10 mouse cellular contexts compared by ENCODE assay signal in the genomic region with DNA sequence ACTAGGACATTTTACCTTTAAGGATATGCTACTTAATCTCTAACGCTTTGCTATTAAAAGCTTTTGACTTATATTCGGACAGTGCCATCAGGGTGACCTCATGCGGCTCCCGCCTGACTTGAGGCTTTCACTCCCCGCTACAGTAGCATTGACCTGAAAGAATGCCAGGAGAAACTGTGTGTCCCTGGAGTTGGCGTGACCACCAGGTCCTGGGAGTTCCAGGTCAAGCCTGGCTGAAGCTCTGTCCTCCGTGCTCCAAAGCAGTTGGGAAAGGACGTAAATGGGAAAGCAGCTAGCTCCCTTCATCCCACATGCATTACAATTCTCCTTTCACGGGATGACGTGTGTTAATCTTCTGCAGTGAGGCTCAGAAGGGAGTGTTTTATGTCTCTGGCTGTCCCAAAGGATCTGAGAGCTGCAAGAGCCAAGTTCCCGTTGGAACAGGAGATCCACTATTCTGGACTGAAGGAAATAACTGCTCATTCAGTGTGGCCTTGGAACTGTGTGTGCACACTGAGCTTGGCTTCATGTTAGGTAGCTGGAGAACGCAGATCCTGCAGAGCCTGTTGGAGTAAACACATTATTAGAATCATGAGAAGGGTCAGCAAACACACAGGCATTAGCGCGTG. TPM values are rescaled to one million over a fixed set of nuclear protein-coding genes. Genes with fewer than 3 reads are reported as not detected.
A peak's percentile ranks its signal among the peaks of the same experiment; 100 is the strongest.
DNase-seq lines count a peak whose midpoint lies in the region; ATAC-seq and TF ChIP-seq lines count a peak whose summit lies in the region.
"Had no signal": no experiment of that assay in that cellular context is flagged by ENCODE, and none has a peak within 500 bp of the region (broad histone marks: within the 10 kb centered on the region; RNA-seq: fewer than 3 reads in every experiment).

No protein-coding gene starts in this region.

- H3K9me3 ChIP-seq in intestine, embryonic 14.5 days (ENCODE audit: control insufficient read depth, low read length), result no peaks in the 10 kb centered on the region
- H3K9me3 ChIP-seq in intestine, postnatal 0 days (ENCODE audit: control insufficient read depth), result no peaks in the 10 kb centered on the region
- H3K9me3 ChIP-seq in embryonic facial prominence, embryonic 13.5 days, result no peaks in the 10 kb centered on the region
- H3K9me3 ChIP-seq in heart, embryonic 13.5 days, result no peaks in the 10 kb centered on the region
- no peaks in the 10 kb centered on the region for H3K9me3 ChIP-seq in limb, embryonic 13.5 days

- H3K27ac ChIP-seq in intestine, embryonic 14.5 days (ENCODE audit: low read depth), result 0 out of 2 replicates have a peak overlapping the region, but pooled peaks have one; percentile 27
- no peak overlapping the region for H3K27ac ChIP-seq in intestine, postnatal 0 days (ENCODE audit: low read depth, low read length)
- H3K27ac ChIP-seq in embryonic facial prominence, embryonic 13.5 days, result peak overlapping the region; percentile 39; the same call in 1 of the 2 replicates
- peak overlapping the region; percentile 86 for H3K27ac ChIP-seq in heart, embryonic 13.5 days (replicated peaks)
- peak overlapping the region; percentile 44; the same call in 1 of the 2 replicates for H3K27ac ChIP-seq in limb, embryonic 13.5 days
- H3K27ac ChIP-seq: hindbrain, embryonic 14.5 days had no signal

- peaks cover 22% of the 10 kb centered on the region for H3K4me1 ChIP-seq in intestine, embryonic 14.5 days (replicated peaks; ENCODE audit: control insufficient read depth, insufficient read depth, low read length)
- no peaks in the 10 kb centered on the region for H3K4me1 ChIP-seq in intestine, postnatal 0 days (replicated peaks; ENCODE audit: control insufficient read depth, insufficient read depth, low read length)
- peaks cover 46% of the 10 kb centered on the region for H3K4me1 ChIP-seq in embryonic facial prominence, embryonic 13.5 days
- H3K4me1 ChIP-seq in heart, embryonic 13.5 days, result peaks cover 72% of the 10 kb centered on the region
- peaks cover 29% of the 10 kb centered on the region for H3K4me1 ChIP-seq in limb, embryonic 13.5 days

- 60% methylated on average over 14 of the region's 14 CpGs for WGBS in intestine, embryonic 14.5 days
- 66% methylated on average over 14 of the region's 14 CpGs for WGBS in intestine, postnatal 0 days
- 58% methylated on average over 14 of the region's 14 CpGs for WGBS in embryonic facial prominence, embryonic 13.5 days
- WGBS in heart, embryonic 13.5 days, result 50% methylated on average over 14 of the region's 14 CpGs
- 60% methylated on average over 14 of the region's 14 CpGs for WGBS in limb, embryonic 13.5 days

- H3K4me3 ChIP-seq in intestine, embryonic 14.5 days (ENCODE audit: low read depth, low read length), result no peak overlapping the region
- no peak overlapping the region for H3K4me3 ChIP-seq in intestine, postnatal 0 days (ENCODE audit: low read depth, low read length)
- H3K4me3 ChIP-seq in embryonic facial prominence, embryonic 13.5 days, result no peak overlapping the region
- H3K4me3 ChIP-seq in heart, embryonic 13.5 days, result no peak overlapping the region
- H3K4me3 ChIP-seq in limb, embryonic 13.5 days, result no peak overlapping the region

- peaks cover 16% of the 10 kb centered on the region; the same call in 1 of the 2 replicates for H3K36me3 ChIP-seq in intestine, embryonic 14.5 days (ENCODE audit: control insufficient read depth, insufficient read depth, low read length)
- peaks cover 47% of the 10 kb centered on the region for H3K36me3 ChIP-seq in intestine, postnatal 0 days (ENCODE audit: control insufficient read depth, insufficient read depth)
- H3K36me3 ChIP-seq in embryonic facial prominence, embryonic 13.5 days, result peaks cover 80% of the 10 kb centered on the region
- peaks cover 85% of the 10 kb centered on the region for H3K36me3 ChIP-seq in heart, embryonic 13.5 days
- H3K36me3 ChIP-seq in limb, embryonic 13.5 days, result peaks cover 62% of the 10 kb centered on the region

- no peaks in the 10 kb centered on the region for H3K27me3 ChIP-seq in intestine, embryonic 14.5 days (replicated peaks; ENCODE audit: control insufficient read depth, insufficient read depth, low read length)
- H3K27me3 ChIP-seq in intestine, postnatal 0 days (replicated peaks; ENCODE audit: control insufficient read depth, insufficient read depth, low read length), result no peaks in the 10 kb centered on the region
- H3K27me3 ChIP-seq in embryonic facial prominence, embryonic 13.5 days, result no peaks in the 10 kb centered on the region
- no peaks in the 10 kb centered on the region for H3K27me3 ChIP-seq in heart, embryonic 13.5 days (replicated peaks)
- H3K27me3 ChIP-seq in limb, embryonic 13.5 days, result peaks cover 14% of the 10 kb centered on the region; the same call in 1 of the 2 replicates

- DNase-seq in intestine, embryonic 14.5 days (ENCODE audit: low spot score), result no peak
- DNase-seq in left cerebral cortex, adult 18-20 months (ENCODE audit: low spot score in 2 of 2), result no peak
- DNase-seq in T-cell, adult 2 months (ENCODE audit: low spot score), result no peak
- DNase-seq: thymus, adult 18-20 months had no signal

- TF ChIP-seq CTCF in intestine, postnatal 0 days (IDR thresholded peaks at IDR 0.05; ENCODE audit: low read depth), result no peak

- no peak for ATAC-seq in intestine, embryonic 14.5 days (replicated peaks; ENCODE audit: low FRiP score, low TSS enrichment, low read depth)
- no peak; the same call in 1 of the 2 replicates for ATAC-seq in intestine, postnatal 0 days
- no peak for ATAC-seq in embryonic facial prominence, embryonic 13.5 days (ENCODE audit: insufficient number of reproducible peaks, insufficient read depth, low FRiP score, low TSS enrichment, low read depth)
- no peak for ATAC-seq in heart, embryonic 13.5 days (ENCODE audit: extremely low read depth, insufficient number of reproducible peaks, low FRiP score, low TSS enrichment)
- no peak for ATAC-seq in limb, embryonic 13.5 days (ENCODE audit: low FRiP score, low read depth)
- no peak for ATAC-seq in erythroblast, adult 5-6 weeks (replicated peaks; ENCODE audit: low FRiP score, poor library complexity, severe bottlenecking)

- no peak overlapping the region for H3K9ac ChIP-seq in intestine, embryonic 14.5 days (ENCODE audit: low read length)
- no peak overlapping the region for H3K9ac ChIP-seq in intestine, postnatal 0 days (ENCODE audit: low read depth, low read length)
- H3K9ac ChIP-seq in embryonic facial prominence, embryonic 13.5 days, result no peak overlapping the region
- peak overlapping the region; percentile 60 for H3K9ac ChIP-seq in heart, embryonic 13.5 days
- H3K9ac ChIP-seq in limb, embryonic 13.5 days, result no peak overlapping the region; the same call in 1 of the 2 replicates
- H3K9ac ChIP-seq: hindbrain, embryonic 14.5 days had no signal

- H3K4me2 ChIP-seq in intestine, embryonic 14.5 days (ENCODE audit: low read length), result no peak overlapping the region
- H3K4me2 ChIP-seq in intestine, postnatal 0 days (replicated peaks; ENCODE audit: low read depth), result no peak overlapping the region
- no peak overlapping the region for H3K4me2 ChIP-seq in embryonic facial prominence, embryonic 13.5 days
- no peak overlapping the region for H3K4me2 ChIP-seq in heart, embryonic 13.5 days
- no peak overlapping the region for H3K4me2 ChIP-seq in limb, embryonic 13.5 days (replicated peaks)
- H3K4me2 ChIP-seq: hindbrain, embryonic 14.5 days had no signal

RNA-seq across cellular contexts. Expression of a gene that starts 23.9 kb away (rescaled TPM):
- polyA plus RNA-seq in intestine, embryonic 14.5 days (2014; fragmentation: Nextera tagmentation; extraction: Ambion mirVana), result 377 and 383 TPM in 2 replicates
- 571 and 641 TPM in 2 replicates for polyA plus RNA-seq in intestine, postnatal 0 days (2015; fragmentation: Nextera tagmentation; extraction: Ambion mirVana)
- polyA plus RNA-seq in embryonic facial prominence, embryonic 13.5 days (2015; fragmentation: Nextera tagmentation; extraction: Ambion mirVana), result 1,084 and 1,195 TPM in 2 replicates
- 450 and 490 TPM in 2 replicates for polyA plus RNA-seq in heart, embryonic 13.5 days (2015; fragmentation: Nextera tagmentation; extraction: Ambion mirVana)
- 691 and 735 TPM in 2 replicates for polyA plus RNA-seq in limb, embryonic 13.5 days (2015; fragmentation: Nextera tagmentation; extraction: Ambion mirVana)
- total RNA-seq in left cerebral cortex, adult 18-20 months (2021), result 10 to 100 TPM; 13.3 to 19.4 TPM
- 112 and 115 TPM in 2 replicates for total RNA-seq in erythroblast, adult 5-6 weeks (2015; ENCODE audit: low replicate concordance)
- 51.4 and 73.2 TPM in 2 replicates for total RNA-seq in erythroblast, adult 5-6 weeks (2017; ENCODE audit: low replicate concordance)
